Mouse (Mus musculus) myocyte (in vitro differentiated cells): ENCODE data around the gene Srgap2. TPM values are rescaled to one million over a fixed set of nuclear protein-coding genes. Genes with fewer than 3 reads are reported as not detected.
"Not testable (repeated sequence)": the region's sequence is repeated elsewhere in the genome, so short reads cannot be mapped to it uniquely, and the experiment has no call there.

Experiments used
- H3K27me3 ChIP-seq: one replicate; pipeline ENCODE4 v1.6.1; 2011; ENCODE audit not compliant: control insufficient read depth, insufficient read depth, insufficient read length
- H3K36me3 ChIP-seq: one replicate; pipeline ENCODE4 v1.6.1; 2011; ENCODE audit not compliant: control insufficient read depth, insufficient read depth
- H3K4me2 ChIP-seq: one replicate; pipeline ENCODE4 v1.6.1; 2011; ENCODE audit warnings: low read depth, control low read depth
- H3K4me3 ChIP-seq: one replicate; pipeline ENCODE4 v1.5.1; 2011; ENCODE audit warnings: mild to moderate bottlenecking, control low read depth, moderate library complexity
- H3K79me2 ChIP-seq: one replicate; pipeline ENCODE4 v1.6.1; 2011; ENCODE audit not compliant: control insufficient read depth, insufficient read depth
- H3ac ChIP-seq: one replicate; pipeline ENCODE4 v1.6.1; 2011; ENCODE audit not compliant: control insufficient read depth, insufficient read length
- CEBPB ChIP-seq: IDR thresholded peaks from 2 replicates; pipeline ENCODE4 v1.6.1; 2011; ENCODE audit warnings: mild to moderate bottlenecking, moderate library complexity; ENCODE audit not compliant: poor library complexity, insufficient read depth, severe bottlenecking
- E2F4 ChIP-seq: IDR thresholded peaks from one replicate; pipeline ENCODE4 v1.6.1; 2011; ENCODE audit warnings: mild to moderate bottlenecking, control low read depth, moderate library complexity; ENCODE audit not compliant: insufficient read depth
- MAX ChIP-seq: IDR thresholded peaks from one replicate; pipeline ENCODE4 v1.6.1; 2011; ENCODE audit warnings: low read depth, mild to moderate bottlenecking, control low read depth
- MYOD1 ChIP-seq, 3 experiments: IDR thresholded peaks; one replicate each; pipeline ENCODE4 v1.6.1; 2011; ENCODE audit warnings: control low read depth in 2 of 3, low read depth in 2 of 3, mild to moderate bottlenecking in 2 of 3, moderate library complexity in 1 of 3; ENCODE audit not compliant: insufficient read length in 2 of 3, control insufficient read depth in 1 of 3
- MYOG ChIP-seq, 3 experiments: IDR thresholded peaks; one replicate each; pipeline ENCODE4 v1.6.1; 2011; ENCODE audit warnings: control low read depth in 2 of 3, low read depth in 2 of 3, mild to moderate bottlenecking in 2 of 3; ENCODE audit not compliant: insufficient read length in 2 of 3, control insufficient read depth in 1 of 3, insufficient read depth in 1 of 3
- POLR2A ChIP-seq: IDR thresholded peaks from one replicate; pipeline ENCODE4 v1.6.1; 2011; ENCODE audit warnings: low read depth, mild to moderate bottlenecking, control low read depth, moderate library complexity; ENCODE audit not compliant: insufficient read length
- POLR2AphosphoS2 ChIP-seq: IDR thresholded peaks from one replicate; pipeline ENCODE4 v1.6.1; 2011; ENCODE audit warnings: low read depth, control low read depth; ENCODE audit not compliant: insufficient read length
- REST ChIP-seq: IDR thresholded peaks from one replicate; pipeline ENCODE4 v1.6.1; 2011; ENCODE audit warnings: mild to moderate bottlenecking, control low read depth, moderate library complexity; ENCODE audit not compliant: insufficient read depth, insufficient read length
- SRF ChIP-seq: IDR thresholded peaks from one replicate; pipeline ENCODE4 v1.6.1; 2011; ENCODE audit warnings: low read depth; ENCODE audit not compliant: control insufficient read depth, insufficient read length
- TCF12 ChIP-seq: IDR thresholded peaks from one replicate; pipeline ENCODE4 v1.6.1; 2011; ENCODE audit warnings: mild to moderate bottlenecking, control low read depth; ENCODE audit not compliant: poor library complexity, insufficient read depth, severe bottlenecking
- TCF3 ChIP-seq: IDR thresholded peaks from one replicate; pipeline ENCODE4 v1.6.1; 2011; ENCODE audit warnings: low read depth, control low read depth; ENCODE audit not compliant: insufficient read length
- USF1 ChIP-seq: IDR thresholded peaks from one replicate; pipeline ENCODE4 v1.6.1; 2011; ENCODE audit warnings: low read depth, mild to moderate bottlenecking, control low read depth, moderate library complexity
- polyA plus RNA-seq: library from polyadenylated mRNA; unstranded; fragments of >200 nt; fragmentation: generic; extraction: Trizol; gene quantifications from one replicate; pipeline ENCODE4 v1.2.1, GENCODE M21; 2012; ENCODE audit warnings: missing spikeins

Gene Srgap2
- polyA plus RNA-seq, 1 experiment = 19.1 TPM

DNA sequence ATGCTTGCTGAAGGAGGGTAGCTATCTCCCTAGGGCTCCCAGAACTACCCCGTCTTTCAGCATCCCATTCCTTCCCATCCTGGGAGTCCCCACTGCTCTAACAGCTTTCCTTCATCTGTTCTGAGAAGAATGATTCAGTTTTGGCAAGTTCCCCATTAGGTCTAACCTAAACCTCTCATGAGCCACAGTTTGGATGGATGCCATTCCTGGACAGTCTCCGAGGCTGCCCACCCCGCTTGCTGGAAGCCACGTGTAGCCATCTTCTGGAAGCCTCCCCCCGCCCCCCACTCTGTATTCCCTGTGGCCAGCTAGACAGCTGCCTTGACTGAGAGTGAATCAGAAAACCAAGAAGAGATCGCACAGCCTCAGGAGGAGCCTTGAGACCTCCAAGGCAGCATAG, 269.9 kb downstream of the Srgap2 start:
- TF ChIP-seq POLR2A = no peak
- TF ChIP-seq USF1 = no peak
- TF ChIP-seq TCF12 = no peak
- no peak for TF ChIP-seq REST
- no peak for TF ChIP-seq POLR2AphosphoS2
- no peak for TF ChIP-seq MYOG (IDR thresholded peaks at IDR 0.05; ENCODE audit: control insufficient read depth in 1 of 3, insufficient read depth in 1 of 3, insufficient read length in 2 of 3, low read depth in 2 of 3)
- no peak for TF ChIP-seq TCF3
- TF ChIP-seq MAX = no peak
- no peak for TF ChIP-seq CEBPB
- TF ChIP-seq MYOD1 (IDR thresholded peaks at IDR 0.05; ENCODE audit: control insufficient read depth in 1 of 3, insufficient read length in 2 of 3, low read depth in 2 of 3) = no peak
- no peak for TF ChIP-seq SRF
- no peak for TF ChIP-seq E2F4
- Histone ChIP-seq H3K79me2 (no peaks in the 10 kb centered on the region), H3K4me3 (no peak overlapping the region), H3K36me3 (no peaks in the 10 kb centered on the region), H3K27me3 (no peaks in the 10 kb centered on the region), H3ac (no peak overlapping the region), H3K4me2 (no peak overlapping the region)

- H3K4me2 ChIP-seq, H3K79me2 ChIP-seq, H3K27me3 ChIP-seq, H3K4me3 ChIP-seq, H3K36me3 ChIP-seq, H3ac ChIP-seq: not testable (repeated sequence)
Observed at GRCm38 (mm10) chr1:131252516-131253250, 274.5 kb downstream of the Srgap2 start.

DNA sequence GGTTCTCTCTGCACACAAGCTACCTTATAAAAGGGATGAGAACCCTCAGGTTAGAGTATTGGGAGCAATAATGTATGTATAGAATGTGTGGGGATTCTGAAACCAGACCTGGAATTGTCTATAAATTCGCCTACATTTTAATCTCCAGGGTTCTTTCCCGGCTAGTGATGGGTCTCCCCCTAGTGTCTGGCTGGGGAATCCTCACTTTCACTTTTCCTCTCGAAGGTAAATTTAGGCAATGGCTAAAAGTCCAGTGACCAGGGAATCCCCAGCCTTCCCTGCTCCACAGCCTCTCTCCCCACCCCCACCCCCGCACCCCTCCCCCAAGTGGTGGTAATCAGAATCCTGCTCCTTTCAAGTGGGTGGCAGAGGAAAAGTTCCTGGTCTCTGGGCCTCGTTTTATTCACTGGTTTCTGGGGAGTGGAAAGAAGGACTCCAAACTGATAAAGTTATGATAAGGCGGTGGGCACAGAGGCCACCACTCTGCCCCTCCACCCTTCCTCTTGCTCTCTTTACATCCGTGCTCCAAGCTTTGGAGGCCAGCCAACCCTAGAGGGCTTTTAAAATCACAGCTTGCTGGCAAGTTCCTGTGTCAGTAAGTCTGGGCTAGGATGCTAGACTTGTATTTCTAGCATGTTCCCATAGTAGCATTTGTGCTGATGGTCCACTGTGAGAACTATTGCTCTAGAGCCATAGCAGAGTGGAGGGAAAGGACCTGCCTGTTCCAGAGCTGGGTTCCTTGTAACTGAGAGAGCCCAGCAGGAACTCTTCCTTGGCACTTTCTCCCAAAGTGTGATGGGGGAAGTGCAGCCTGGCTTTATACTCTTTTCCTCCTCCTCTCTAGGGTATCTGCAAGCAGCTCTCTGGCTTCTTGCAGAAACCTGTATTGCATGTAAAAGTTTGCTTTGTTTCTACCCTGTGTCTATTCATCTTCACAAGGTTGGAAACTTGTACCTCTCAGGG, 280.4 kb downstream of the Srgap2 start:
- H3K4me2 ChIP-seq = peak overlapping the region; percentile 96
- H3K79me2 ChIP-seq = no peaks in the 10 kb centered on the region
- H3K4me3 ChIP-seq = peak overlapping the region; percentile 51
- no peaks in the 10 kb centered on the region for H3K36me3 ChIP-seq
- H3K27me3 ChIP-seq = no peaks in the 10 kb centered on the region
- no peak overlapping the region for H3ac ChIP-seq
- TF ChIP-seq USF1 = no peak
- no peak for TF ChIP-seq TCF12
- TF ChIP-seq MYOD1 (IDR thresholded peaks at IDR 0.05; ENCODE audit: control insufficient read depth in 1 of 3, insufficient read length in 2 of 3, low read depth in 2 of 3) = no peak
- TF ChIP-seq E2F4 = no peak
- no peak for TF ChIP-seq REST
- TF ChIP-seq CEBPB = no peak
- TF ChIP-seq SRF = no peak
- TF ChIP-seq TCF3 = no peak
- TF ChIP-seq POLR2AphosphoS2 = no peak
- no peak for TF ChIP-seq MAX

- TF ChIP-seq CEBPB (no peak), REST (no peak), MYOD1 (IDR thresholded peaks at IDR 0.05; ENCODE audit: control insufficient read depth in 1 of 3, insufficient read length in 2 of 3, low read depth in 2 of 3) (no peak), POLR2A (no peak), POLR2AphosphoS2 (no peak), TCF12 (no peak), E2F4 (no peak), TCF3 (no peak), MYOG (IDR thresholded peaks at IDR 0.05; ENCODE audit: control insufficient read depth in 1 of 3, insufficient read depth in 1 of 3, insufficient read length in 2 of 3, low read depth in 2 of 3) (no peak), MAX (no peak), SRF (no peak), USF1 (no peak)
- Histone ChIP-seq H3K4me2 (peak overlapping the region; percentile 96), H3ac (peak overlapping the region; percentile 37), H3K4me3 (peak overlapping the region; percentile 51), H3K79me2 (peaks cover 7% of the 10 kb centered on the region), H3K27me3 (no peaks in the 10 kb centered on the region), H3K36me3 (no peaks in the 10 kb centered on the region)
Observed at GRCm38 (mm10) chr1:131245926-131246325, 281.2 kb downstream of the Srgap2 start.
